Mouse (Mus musculus) MN1 (cell line): Measurements from ENCODE around the gene Nrgn.

Source experiments
- DNase-seq: peaks from one replicate; pipeline ENCODE4 v3.0.0-alpha.2; 2016; ENCODE audit warnings: low spot score

The Nrgn gene

GRCm38 (mm10) chr9:37530031-37530887, 22.4 kb downstream of the Nrgn start:
- DNase-seq = peak; percentile 33

- DNase-seq = no peak
Observed at GRCm38 (mm10) chr9:37528225-37528970, 24.3 kb downstream of the Nrgn start.

GRCm38 (mm10) chr9:37527396-37528224, 25.1 kb downstream of the Nrgn start, which contains the start of gene Esam:
Gene Esam, plus strand, starts transcription at chr9:37528078.
- DNase-seq = no peak

- DNase-seq = no peak
Observed at GRCm38 (mm10) chr9:37526443-37527395, 26.0 kb downstream of the Nrgn start.

GRCm38 (mm10) chr9:37525461-37525860, 27.2 kb downstream of the Nrgn start:
- no peak for DNase-seq

GRCm38 (mm10) chr9:37519995-37520394, 32.7 kb downstream of the Nrgn start:
- DNase-seq = no peak

GRCm38 (mm10) chr9:37518991-37519390, 33.7 kb downstream of the Nrgn start:
- DNase-seq = no peak

- peak; percentile 7 for DNase-seq
Observed at GRCm38 (mm10) chr9:37517467-37517866, 35.2 kb downstream of the Nrgn start.

GRCm38 (mm10) chr9:37514456-37514855, 38.2 kb downstream of the Nrgn start:
- no peak for DNase-seq

GRCm38 (mm10) chr9:37512097-37512496, 40.6 kb downstream of the Nrgn start:
- no peak for DNase-seq

- no peak for DNase-seq
Observed at GRCm38 (mm10) chr9:37506023-37506422, 46.7 kb downstream of the Nrgn start.

- no peak for DNase-seq
Observed at GRCm38 (mm10) chr9:37504348-37504747, 48.4 kb downstream of the Nrgn start.

GRCm38 (mm10) chr9:37501170-37501569, 51.5 kb downstream of the Nrgn start:
- no peak for DNase-seq

GRCm38 (mm10) chr9:37500201-37500600, 52.5 kb downstream of the Nrgn start:
- DNase-seq = no peak

- no peak for DNase-seq
Observed at GRCm38 (mm10) chr9:37496325-37496724, 56.4 kb downstream of the Nrgn start.

- DNase-seq = no peak
Observed at GRCm38 (mm10) chr9:37495761-37496160, 56.9 kb downstream of the Nrgn start.
